Mouse (Mus musculus): Measurements from ENCODE around the gene Sp9.

The Sp9 gene

DNA sequence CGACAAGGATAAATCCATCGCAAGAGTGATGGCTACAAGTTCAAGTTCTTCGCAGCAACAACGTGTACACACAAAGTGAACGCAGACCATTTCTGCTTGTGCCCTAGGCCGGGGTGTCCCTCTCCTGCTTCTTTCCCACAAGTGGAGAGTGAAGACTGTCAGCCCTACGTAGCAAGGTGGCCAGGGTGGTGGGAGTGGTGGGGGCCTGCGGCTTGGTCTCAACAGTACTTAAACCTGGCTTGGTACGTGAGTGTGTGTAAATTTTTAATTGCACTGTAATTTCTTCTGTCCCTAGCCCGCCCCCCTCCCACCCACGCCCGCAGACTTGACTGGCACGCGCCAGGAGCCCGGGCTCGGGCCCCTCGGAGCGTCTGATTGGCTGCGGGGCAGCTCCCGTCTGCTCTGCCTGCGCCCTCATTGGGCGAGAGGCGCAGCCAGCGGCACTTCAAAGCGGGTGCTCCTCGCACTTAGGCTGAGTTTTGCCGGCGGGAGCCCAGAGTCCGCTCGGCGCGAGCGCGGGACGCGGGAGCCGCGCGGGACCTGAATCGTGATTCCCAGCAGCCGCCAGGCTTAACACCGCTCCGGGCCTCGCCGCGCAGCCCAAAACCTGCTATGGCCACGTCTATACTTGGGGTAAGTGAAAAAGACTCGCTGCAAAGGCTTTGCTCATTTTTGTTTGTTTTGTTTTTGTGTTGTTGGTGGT, at the start of gene Sp9:
Gene Sp9 (plus strand): TSS at position 467 of the 703 bp plus-strand sequence.
- peak; percentile 91 for DNase-seq

DNA sequence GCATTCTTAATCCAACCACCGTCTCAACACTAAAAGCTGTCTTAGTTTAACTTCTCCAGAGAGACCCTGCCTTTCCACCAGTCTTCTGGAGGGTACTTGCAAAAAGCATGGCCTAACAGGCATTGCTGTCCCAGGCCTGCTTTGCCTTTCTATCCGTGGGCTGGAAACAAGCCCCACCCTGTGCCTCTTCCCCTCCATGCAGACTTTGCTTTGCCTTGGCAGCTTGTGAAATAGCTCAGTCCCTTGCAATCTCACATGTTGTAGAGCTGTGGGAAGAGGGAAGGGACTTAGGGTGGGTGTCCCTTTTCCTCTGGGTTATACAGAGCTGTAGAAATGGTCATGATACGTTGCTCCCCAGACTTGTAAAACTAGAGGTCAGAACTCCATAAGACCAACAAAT, 40.6 kb upstream of the Sp9 start:
- peak; percentile 79 for DNase-seq

DNA sequence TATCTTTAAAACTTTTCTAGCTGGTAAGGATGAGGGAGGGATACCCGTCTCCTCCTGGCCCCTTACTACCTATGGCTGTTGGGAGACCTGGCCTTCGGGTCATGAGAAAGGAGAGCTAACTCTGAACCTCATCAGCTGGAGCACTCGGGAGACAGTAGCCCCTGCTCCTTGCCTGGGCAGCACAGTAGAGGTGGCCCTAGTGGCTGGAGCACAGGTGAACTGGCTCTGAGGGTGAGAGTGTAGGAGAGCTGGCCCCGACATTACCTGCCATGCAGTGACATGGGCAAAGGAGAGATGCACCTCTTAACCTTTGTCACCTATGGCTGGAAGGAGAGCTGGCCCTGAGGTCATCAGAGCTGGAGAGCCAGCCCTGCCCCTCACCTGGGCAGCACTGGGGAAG, 30.4 kb upstream of the Sp9 start:
- DNase-seq: peak; percentile 81

DNA sequence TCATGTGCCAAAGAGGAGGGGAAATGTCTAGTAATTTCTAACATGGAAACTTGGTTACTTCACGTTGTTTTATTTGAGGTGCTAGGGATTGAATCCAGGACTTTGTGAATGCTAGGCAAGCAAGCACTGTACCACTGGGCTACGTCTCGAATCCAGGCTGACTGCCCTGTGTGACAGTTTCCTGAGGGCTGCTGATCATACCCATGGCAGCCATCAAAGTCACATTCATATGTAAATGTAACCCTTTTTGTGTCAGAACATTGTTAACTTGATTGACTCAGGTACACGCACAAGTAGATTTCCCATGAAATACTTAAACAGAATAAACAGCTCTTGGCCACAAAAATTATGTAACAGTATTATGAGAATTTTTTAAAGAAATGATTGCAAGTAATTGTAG, 23.0 kb upstream of the Sp9 start:
- peak; percentile 44 for DNase-seq

DNA sequence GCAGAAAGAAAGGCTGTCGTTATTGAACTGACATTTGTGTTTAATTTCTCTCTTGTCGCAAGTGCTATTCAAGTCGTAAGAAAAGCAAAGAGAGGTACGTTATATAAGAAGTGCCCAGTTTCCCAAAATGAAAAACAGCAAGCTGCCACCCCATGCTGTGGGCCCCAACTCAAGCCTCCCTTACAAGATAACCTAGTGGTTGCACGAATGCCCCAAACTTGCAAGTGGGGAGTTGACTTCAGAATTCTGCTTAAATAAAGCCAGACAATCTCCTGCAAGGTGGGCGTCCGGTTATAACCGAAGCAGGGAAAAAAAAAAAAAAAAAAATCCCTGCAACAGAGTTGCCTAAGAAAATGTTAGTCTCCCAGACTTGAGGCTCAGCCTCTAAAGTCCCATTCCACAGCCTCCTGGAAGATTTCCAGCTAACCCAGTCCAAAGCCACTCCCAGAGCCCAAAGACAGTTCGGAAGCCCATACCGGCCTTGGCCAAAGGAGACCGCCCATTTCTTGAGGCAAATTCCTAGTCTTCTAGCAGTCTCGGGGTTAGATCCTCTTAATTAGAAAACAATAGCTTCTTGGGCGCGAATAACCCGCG, 8.5 kb upstream of the Sp9 start:
- no peak for DNase-seq

DNA sequence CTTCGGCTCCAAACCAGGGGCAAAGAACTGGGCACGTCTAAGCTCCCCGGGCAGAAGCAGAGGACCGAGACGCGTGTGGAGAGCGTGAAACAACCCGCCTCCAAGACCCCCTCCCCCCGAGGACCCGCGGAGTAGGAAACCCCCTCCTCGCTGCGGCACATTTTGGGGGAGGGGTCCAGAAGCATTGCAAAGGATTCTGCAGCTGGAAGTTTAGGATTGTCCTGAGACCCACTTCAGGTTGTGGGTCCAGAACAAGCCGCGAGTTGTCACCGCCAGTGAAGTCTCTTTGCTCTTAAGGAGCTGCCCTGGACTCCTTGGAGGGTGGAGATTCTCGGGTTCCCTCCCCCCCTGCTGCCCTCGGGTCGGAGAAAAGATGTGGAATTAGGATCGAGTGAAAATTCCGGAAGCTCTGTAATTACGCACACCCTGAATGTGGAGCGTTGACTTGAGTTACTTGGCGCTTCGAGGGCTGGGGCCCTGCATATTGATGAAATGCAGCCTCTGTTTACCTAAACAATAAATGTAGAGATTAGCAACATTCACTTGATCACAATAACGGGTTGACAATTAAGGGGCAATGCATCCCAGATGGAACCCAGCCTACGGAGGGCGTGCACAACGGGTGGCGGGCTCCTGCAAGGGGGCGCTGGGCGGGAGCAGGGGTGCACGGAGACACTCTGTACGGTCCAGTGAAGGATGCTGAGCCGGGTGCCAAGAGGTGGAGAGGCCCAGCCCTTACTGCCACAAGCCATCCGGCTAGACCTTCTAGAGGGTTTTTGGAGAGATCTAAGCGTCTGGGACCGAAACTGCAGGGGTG, 7.7 kb upstream of the Sp9 start:
- DNase-seq: peak; percentile 89

DNA sequence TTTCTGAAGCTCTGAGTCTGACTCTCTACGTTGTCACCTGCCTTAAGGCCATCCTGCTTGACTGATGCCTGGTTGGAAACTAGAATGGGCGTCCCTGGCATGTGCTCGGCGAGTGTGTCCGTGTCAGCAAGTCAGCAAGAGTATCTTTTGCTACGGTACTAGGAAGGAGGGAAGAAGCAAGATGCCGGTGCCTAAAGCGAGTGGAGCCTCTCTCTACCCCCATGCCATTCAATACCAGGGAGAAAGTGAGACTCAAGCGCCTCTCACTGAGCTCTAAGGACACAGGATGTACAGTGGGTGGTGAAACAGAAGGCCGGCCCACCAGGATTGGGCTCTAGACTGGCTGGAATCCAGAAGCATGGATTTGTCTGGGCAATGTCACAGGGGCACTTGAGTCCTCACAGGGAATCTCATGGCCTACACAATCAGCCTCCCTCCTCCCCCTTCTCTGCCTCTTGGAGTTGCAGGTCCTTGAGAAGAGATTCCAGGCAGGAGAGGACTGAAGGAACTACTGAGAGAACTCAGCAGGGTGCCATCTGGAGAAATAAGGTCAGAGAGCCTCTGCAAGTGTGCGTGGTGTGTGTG, 7.0 kb upstream of the Sp9 start:
- DNase-seq: peak; percentile 83

DNA sequence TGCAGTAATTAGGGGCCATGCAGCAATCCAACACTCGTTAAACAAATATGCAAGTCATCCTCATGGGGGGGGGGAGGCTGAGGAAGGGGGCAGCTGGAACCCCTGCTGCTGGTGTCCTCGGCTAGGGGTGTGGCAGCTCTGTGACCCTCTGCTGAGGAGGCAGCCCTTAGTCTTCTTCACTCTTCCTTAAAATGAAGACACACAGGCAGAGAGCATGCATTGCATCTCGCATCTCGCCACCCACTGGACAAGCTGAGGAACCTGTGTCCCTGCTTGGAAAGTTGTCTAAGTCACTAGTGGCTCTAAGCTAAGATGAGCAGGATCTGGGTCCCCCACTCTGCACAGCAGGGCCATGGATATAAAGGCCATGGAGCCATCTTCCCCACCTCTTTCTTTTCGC, 5.7 kb upstream of the Sp9 start:
- no peak for DNase-seq

DNA sequence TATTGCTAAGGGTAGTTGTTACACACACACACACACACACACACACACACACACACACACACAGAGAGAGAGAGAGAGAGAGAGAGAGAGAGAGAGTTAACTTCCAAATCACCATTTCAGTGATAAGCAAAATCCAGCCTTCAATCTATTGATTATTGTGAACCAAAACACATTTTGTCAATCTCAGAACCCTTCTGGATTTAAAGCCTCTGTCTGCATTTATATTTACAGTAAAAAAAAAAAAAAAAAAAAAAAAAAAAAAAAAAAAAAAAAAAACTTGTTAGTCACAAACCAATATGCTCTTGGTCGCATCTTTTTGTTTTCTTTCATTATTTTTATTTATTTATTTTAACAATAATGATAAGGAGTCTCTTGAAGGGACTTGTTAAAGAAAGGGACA, 5.1 kb upstream of the Sp9 start:
- no peak for DNase-seq

DNA sequence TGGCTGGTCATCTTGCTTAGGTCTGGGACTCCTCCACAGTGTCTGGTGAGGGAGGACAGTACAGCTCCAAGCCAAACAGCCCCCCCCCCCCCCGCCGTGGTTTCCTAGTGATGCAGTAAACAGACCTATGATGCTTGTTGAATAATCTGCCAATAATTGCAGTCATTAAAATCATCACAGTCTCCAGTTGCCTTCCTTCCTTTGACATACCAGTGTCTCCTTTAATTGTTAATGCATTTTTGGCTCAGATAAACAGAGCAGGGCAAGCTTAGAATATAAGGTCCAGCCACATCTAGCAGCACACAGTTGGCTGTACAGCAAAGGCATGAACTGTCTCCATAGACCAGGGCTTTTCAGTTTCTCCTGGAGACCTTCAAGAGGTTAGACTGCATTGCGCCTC, 4.5 kb upstream of the Sp9 start:
- no peak for DNase-seq

DNA sequence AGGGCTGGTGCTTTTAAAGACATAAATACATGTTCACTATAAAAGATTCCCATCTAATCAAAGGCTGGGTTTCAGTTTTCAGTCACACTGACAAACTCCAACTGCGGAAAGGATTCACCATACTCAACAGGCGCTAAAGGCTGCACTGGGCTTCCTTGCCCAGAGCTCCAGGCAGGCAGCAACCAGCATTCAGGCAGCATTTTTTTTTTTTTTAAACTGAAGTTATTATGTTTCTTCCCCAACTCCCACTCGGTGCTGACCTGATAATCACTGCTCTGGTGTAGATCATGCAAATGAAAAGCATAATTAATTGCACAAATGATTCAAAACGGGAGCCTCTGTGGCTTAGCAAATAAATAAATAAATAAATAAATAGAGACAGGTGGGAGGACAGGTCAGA, 3.9 kb upstream of the Sp9 start:
- DNase-seq: no peak

DNA sequence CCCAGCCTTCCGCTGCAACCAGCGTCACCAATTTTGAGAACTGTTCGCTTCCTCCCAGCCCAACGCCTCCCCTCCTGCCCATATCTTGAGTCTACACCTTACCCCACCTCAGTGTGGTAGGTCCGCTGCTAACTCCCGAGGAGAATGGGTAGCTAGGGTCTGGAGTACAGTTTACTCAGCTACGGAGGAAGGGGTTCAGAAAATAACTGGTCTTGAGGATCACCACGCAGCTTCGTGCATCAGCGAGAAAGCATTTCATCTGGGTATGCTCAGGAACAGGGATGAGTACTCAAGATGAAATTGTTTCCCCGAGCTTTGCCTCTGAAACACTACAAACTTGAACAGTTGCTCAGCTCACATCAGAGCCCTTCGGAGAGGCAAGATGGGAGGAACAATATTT, 3.4 kb upstream of the Sp9 start:
- DNase-seq: no peak

DNA sequence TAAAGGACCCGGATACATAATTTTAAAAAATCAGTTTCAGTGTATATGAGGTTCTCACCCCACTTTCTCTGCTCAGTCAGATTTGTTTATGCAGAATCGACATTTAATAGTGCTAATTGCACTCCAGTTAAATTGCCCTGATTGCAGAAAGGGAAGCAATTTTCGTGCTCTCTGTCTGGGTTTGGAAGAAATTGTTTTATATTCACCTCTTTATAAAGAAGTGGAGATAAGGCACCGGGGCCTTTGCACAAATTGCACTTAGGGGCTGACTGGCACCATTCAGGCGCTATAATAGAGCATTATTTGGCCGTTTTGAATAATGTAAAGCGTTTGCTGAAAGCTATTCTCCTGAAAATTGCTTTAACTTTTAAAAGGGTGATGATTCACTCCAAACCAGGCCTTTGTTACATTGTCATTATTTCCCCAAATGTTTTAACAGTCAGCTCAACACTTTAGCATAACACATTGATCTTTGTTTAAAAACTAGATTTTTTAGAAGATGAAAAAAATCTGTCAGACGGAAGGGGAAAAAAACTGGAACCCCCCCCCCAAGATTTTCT, 2.8 kb upstream of the Sp9 start:
- DNase-seq: no peak

DNA sequence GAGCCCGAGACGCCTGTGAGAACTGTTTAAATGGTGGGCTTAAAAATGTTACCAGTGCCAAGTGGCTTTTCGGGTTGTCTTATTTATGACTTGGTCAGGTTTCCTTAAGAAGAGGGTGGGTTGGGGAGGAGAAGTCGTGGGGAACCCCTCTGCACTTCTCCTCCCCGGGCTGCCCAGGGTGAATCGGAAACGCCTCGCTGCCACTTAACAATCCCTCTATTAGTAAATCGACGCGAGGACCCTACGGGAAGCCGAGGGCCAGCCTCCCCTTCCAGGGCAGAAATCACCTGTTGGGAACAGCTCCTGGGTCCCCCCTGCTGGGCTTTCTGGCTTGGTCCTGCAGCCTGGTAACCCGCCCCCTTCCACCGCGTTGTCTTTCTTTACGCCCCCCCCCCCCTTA, 2.1 kb upstream of the Sp9 start:
- no peak for DNase-seq

DNA sequence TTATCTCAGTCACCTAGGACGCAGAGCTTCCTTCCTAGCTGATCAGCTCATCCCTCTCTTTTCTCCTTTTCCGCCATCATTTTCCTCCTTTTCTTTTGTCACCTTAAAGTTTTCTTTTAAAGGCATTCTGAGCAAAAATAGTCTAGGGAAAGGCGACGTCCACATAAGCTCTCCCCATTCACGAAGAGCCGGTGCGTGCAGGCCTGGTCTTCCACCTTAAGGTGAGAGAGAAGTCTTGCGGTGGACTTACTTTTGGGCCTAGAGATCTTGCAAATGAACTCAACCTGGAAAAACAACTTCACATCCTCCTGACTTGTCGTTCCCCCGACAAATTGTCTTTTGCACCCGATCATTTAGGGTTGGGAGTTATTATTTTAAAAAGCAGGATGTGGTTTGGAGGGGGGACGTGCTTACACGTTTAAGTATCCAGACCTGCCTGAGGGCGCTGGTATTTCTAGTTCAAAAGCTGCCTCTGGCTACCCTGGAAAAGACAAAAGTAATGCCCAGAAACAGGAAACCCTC, 1.6 kb upstream of the Sp9 start:
- no peak for DNase-seq

DNA sequence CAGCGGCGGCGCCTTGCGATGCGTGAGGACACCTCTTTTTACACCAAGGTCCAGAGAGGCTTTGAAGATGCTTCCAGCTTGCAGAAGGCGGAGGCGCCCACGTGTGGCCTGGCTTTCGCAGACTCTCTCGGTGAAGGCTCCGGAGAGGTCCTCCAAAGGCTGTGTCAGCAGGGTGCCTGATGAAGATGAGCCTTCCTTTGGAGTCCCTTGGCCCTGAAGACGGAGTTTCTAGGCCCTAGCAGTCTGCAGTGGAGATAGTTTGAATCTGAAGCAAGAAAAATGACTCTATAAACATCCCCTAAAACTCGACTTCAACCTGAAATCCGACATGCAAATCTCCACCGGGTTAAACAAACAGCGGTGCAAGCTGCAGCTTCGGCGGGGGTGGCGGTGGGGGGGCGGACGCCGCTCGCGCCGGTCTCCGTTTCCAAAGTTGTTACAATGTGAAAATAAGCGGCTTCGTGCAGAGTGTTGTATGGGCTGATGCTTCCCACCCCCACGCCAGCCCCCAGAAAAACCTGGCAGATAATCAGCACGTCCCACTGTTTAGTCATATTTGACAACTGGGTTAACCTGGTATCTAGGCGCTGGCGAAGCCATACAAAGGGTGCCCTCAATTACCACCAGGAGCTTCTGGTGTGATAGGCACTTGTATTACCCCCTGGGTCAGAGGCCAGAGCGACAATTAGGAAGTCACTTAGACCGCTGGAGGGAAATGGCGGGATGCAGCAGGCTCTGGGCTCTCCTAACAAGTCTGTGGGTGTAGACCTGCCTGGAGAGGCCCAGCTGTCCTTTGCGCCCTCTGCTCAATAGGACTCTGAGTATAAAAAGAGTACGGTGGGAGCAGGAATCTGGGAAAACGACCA, 899 bp upstream of the Sp9 start:
- DNase-seq: peak; percentile 89

DNA sequence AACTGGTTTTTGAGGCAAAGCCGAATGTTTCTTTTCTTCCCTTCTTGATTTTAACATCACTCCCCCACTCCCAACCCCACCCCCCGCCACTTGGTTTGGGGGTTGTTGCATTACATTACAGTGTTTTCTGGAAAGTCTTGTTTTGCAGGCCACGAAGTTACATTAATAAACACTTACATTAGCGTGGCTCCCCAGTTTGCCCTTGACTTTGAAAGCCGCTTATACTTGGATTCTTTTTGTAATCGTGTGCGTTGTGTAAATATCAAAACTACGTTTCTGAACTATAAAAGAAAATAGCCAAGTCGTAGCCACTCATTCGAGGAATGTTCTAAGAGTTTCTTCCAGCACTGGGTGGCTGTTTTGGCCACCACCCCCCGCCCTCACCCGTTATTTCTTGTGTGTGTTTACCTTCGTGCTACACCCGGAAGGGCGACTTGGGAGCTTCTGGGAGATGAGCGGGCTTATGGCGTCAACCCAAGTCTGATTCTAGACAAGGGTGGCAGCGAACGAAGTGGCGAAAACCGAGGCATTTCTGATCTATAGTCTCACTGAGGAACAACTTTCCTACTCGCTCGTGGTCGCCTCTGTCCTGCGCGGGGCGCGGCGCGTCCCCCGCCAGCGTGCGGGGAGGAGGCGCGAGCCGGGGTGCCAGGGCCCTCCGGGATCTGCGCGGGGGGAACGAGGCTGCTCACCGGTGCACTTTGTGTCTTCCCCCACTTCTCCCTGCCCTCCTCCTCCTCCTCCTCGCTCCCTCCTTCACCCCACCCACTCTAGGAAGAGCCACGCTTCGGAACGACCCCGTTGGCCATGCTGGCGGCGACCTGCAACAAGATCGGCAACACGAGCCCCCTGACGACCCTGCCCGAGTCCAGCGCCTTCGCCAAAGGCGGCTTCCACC, 875 bp downstream of the Sp9 start:
- peak; percentile 92 for DNase-seq

DNA sequence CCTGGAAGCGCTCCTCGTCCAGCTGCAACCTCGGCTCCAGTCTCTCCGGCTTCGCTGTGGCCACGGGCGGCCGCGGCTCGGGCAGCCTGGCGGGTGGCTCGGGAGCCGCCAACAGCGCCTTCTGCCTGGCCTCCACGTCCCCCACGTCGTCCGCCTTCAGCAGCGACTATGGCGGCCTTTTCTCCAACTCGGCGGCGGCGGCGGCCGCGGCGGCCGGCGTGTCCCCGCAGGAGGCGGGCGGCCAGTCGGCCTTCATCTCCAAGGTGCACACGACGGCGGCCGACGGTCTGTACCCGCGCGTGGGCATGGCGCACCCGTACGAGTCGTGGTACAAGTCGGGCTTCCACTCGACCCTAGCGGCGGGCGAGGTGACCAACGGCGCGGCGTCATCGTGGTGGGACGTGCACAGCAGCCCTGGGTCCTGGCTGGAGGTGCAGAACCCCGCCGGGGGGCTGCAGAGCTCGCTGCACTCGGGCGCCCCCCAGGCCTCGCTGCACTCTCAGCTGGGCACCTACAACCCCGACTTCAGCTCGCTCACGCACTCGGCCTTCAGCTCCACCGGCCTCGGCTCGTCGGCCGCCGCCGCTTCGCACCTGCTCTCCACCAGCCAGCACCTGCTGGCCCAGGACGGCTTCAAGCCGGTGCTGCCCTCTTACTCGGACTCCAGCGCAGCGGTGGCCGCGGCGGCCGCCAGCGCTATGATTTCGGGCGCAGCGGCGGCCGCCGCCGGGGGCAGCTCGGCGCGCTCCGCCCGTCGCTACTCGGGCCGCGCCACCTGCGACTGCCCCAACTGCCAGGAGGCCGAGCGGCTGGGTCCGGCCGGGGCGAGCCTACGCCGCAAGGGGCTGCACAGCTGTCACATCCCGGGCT, 1.8 kb downstream of the Sp9 start:
- no peak for DNase-seq

DNA sequence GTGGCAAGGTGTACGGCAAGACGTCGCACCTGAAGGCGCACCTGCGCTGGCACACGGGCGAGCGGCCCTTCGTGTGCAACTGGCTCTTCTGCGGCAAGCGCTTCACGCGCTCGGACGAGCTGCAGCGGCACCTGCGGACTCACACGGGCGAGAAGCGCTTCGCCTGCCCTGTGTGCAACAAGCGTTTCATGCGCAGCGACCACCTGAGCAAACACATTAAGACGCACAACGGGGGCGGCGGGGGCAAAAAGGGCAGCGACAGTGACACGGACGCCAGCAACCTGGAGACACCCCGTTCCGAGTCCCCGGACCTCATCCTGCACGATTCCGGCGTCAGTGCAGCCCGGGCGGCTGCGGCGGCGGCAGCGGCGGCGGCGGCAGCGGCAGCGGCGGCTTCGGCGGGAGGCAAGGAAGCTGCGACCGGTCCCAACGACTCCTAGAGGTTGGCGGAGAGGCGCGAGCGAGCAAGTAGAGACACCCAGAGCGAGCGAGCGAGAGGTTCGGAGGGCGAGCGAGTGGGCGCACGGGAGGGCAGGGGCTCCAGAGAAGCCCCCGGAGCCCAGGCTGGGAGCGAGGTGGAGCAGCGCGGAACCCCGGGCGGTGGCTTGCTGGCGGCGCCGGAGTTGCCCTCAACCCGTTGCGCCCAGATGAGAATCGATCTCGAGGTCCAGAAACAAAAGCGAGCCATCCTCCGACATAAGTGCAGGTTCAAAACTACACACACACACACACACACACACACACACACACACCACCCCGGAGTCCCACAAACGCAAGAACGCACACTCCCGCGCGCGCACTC, 2.6 kb downstream of the Sp9 start:
- DNase-seq: no peak
